Mouse (Mus musculus): ENCODE results near the gene B4galt4.
"Not testable (repeated sequence)": the region's sequence is repeated elsewhere in the genome, so short reads cannot be mapped to it uniquely, and the experiment has no call there.

Gene B4galt4

DNA sequence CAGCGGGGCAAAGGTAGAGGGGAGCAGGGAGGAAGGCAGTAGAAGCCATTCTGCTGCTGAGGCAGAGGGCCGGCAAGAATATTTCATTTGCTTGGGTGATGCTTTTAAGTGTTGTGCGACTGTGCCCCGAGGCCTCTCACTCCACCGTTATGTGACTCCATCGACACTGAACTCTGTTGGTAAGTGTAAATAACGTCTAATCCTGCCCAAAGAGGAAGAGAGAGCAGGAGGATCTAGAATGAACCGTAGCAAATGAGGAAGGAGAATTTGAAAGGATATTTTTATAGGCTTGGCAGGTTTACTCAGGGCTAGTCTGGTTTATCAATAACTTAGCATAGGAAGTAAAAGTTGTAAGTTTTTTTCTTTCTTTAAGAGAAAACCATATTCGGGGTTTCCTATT is 27.5 kb downstream of the B4galt4 start:
- DNase-seq (ENCODE audit: inconsistent ontology term) = no peak

DNA sequence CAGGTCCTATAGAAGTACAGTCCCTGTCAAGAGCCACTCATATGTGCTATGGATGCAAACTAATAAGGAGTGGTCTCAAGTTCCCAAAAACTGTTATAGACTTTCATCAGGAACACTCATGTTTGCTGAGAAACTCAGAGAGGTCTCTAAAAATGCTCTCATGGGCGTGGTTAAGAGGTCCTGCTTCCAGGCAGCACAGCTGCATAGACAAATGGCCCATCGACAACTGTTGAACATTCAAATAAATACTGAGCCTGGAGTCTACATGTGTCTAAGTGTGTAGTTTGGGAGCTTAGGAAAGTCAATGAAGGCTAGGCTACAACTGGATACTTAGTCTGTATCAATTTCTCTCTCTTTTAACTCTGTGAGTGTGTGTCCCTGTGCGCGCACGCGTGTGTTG is 29.1 kb downstream of the B4galt4 start:
- no peak for DNase-seq (ENCODE audit: inconsistent ontology term)

DNA sequence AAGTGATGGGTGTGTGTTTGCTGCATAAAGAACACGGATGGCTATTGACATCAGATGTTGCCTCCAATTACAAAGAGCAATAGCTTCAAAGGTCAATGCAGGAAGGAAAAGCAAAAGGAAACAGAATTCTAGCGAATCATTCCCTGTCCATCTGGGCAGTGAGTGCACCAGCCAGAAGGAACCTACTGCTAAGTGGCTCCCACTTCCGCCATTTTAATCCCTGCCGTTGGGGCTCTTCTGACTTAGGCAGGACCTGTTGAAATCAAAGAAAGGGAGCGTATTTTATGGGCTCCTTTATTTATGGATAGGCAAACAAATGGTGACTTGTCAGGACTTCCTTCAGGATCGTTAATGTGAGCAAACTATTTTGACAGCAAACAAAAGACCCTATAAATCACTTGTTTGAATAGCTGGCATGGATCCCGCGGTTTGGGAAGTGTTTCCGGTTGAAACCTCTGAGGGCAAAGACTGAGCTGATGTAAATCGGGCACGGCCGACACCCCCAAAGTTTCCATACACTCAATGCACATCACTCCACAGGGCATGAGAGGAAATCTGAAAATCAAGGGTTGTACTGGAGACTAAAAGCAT is 30.9 kb downstream of the B4galt4 start:
- DNase-seq (ENCODE audit: inconsistent ontology term) = no peak

DNA sequence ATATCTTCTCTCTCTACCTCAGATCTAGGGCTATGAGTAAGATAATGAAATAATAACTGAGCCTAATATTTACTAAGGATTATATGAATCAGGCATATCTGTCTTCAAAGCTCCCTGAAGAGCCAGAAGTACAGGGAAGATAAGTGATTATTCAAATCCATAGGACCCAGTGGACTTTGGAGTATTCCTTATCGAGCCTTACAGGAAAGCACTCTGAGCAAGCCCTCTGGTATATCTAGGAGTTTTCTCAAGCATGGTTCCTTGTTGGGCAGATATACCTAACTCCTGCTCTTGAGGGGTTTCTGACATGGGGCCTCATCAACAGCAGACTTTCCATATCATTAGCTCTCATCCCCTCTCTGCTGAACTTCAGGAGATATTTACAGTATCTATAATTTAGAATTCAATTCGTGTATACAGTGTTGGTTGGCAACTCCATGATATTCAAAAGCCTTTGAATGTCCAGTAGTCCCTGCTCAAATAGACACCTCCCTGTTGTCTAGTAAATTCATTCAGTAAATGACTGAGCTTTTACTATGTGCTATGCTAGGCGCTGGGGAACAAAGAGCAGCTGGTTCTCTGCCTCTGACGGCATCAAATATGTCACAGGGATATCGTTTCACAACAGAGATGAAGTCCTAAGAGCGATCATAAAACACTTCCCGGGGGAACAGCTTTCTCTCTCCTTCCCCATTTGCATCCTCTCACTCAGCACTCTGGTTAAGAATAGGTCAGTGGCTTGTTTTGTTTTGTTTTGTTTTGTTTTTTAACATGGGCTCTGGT is 33.1 kb downstream of the B4galt4 start:
- no peak for DNase-seq (ENCODE audit: inconsistent ontology term)

DNA sequence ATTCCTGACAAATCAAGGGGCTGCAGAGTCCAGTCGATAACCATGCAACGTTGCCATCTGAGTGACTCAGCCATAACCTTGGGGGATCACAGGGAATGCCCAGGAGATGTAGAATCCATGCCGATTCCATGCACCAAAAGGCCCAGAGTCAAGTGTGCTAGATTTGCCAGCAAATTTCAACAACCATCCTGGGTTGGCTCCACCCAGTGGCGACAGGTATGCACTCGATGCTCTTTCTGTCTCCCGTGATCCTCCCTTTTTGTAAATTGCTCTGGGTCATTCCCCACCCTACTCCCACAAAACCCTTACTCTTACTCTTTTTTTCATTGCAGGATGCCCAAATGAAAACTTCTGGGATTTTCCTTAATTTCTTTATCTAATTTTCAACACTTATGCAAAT is 34.3 kb downstream of the B4galt4 start:
- no peak for DNase-seq (ENCODE audit: inconsistent ontology term)

DNA sequence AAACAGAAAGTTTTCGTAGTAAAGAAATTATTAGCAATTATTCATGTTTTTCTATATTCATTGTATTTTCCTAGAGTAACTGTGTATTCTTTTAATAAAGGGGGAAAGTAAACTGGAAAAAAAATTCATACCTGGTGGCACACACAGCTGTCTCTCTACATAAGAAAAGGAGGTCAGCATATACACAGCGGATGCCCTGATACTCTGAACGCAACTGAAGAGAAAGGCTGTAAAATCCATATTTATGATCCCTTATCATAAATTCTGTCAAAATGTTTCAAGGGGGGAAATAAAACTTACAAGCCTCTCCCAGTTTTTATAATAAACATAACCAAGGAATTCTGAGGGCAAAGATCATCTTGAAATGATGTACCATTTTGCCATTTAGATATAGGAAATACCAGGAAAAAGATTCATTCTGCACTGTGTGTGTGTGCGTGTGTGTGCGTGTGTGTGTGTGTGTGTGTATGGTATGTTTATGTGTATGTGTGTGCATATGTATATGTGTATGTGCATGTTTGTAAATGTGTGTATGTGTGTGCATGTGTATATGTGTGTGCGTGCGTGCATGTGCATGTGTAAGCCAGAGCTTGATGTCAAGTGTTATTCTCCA is 39.0 kb downstream of the B4galt4 start:
- DNase-seq (ENCODE audit: inconsistent ontology term) = no peak

DNA sequence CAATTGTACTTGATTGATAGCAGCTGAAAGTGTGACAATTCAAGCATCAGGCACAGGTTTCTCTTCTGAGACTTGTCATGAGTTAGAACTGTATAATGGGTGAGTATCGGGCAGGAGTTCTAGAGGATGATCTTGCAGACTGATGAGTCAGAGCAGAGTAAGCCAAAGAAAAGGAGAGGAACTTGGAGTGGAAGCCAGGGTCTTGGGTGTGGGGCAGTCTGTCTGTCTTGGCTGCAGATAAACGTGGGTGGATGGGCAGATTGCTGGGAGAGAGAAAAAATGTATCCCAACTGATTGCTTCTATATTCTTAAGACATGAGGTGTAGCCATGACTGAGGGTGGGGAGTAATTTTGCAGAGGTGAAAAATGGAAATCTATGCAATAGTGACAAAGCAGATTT is 39.9 kb downstream of the B4galt4 start:
- DNase-seq (ENCODE audit: inconsistent ontology term) = no peak

- DNase-seq (ENCODE audit: inconsistent ontology term) = no peak
Observed at GRCm38 (mm10) chr16:38782524-38783067, 40.5 kb downstream of the B4galt4 start.

- DNase-seq (ENCODE audit: inconsistent ontology term) = no peak
Observed at GRCm38 (mm10) chr16:38785301-38785700, 43.2 kb downstream of the B4galt4 start.

GRCm38 (mm10) chr16:38789016-38789415 is 47.0 kb downstream of the B4galt4 start:
- no peak for DNase-seq (ENCODE audit: inconsistent ontology term)

- DNase-seq (ENCODE audit: inconsistent ontology term) = peak; percentile 18
Observed at GRCm38 (mm10) chr16:38789966-38790365, 47.9 kb downstream of the B4galt4 start.

DNA sequence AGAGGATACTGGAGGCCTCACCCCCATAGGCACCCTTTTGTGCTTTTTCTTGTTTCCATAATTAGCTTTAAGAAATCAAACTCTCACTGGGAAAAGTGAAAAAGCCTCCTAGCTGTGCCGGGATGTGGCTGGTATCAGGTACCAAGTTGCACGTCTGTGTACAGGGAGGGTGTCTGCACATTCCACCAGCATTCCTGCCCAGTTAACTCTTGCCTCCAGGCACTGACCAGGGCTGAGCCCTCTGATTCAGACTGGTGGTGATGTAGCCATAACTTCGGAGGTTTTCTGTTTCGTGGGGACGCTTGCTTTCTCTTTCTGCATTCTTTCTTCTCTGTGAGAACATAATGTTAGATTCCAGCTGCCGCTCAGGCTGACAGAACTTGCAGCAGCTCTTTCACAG is 51.1 kb downstream of the B4galt4 start:
- peak; percentile 19 for DNase-seq (ENCODE audit: inconsistent ontology term)

DNA sequence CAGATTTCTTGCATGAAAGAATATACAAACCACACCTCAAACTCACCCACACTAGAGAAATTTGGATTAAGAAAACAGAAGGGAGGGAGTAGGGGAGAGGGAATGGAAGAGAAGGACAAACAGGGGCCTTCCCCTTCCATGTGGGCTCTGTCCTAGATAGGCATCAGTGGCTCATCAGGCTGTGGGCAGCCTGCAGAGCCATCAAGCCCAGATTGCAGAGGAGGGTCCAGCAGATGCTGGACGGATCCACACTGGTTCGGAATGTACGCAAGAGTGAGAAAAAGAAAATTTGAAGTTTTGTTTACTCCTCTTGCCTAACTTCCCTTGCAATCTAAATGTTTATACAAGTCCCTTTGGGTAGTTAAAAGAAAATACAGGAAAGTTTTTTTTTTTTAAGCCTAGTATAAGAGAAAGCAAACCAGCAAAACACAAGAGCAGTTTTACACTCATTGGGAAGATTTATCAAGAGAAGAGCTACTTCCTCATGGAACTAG is 56.9 kb downstream of the B4galt4 start:
- no peak for DNase-seq (ENCODE audit: inconsistent ontology term)

GRCm38 (mm10) chr16:38800091-38800490 is 58.0 kb downstream of the B4galt4 start, which contains the start of gene Upk1b:
Upk1b (minus strand) TSS chr16:38800328.
- peak; percentile 9 for DNase-seq (ENCODE audit: inconsistent ontology term)

GRCm38 (mm10) chr16:38807796-38808195 is 65.7 kb downstream of the B4galt4 start:
- DNase-seq (ENCODE audit: inconsistent ontology term) = not testable (repeated sequence)

DNA sequence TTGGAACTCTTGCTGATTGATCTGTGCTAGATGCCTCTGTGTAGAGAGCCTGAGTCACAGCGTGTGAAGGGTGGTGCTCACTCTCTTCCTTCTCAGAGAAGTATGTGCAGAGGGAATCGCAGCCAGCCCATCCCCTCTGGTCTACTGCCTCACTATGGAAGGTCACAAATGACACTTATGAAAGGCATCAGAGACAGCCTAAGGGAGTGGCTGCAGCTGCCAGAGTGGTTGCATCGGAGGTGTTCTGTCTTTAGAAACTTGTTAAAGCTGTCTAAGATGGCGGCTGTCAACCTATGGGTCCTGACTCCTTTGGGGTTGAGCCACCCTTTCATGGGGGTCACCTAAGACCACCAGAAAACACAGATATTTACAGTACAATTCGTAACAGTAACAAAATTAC is 68.1 kb downstream of the B4galt4 start:
- DNase-seq (ENCODE audit: inconsistent ontology term) = no peak

- peak; percentile 46 for DNase-seq (ENCODE audit: inconsistent ontology term)
Observed at GRCm38 (mm10) chr16:38812521-38812920, 70.5 kb downstream of the B4galt4 start.

All from Muller cell, postnatal 12 days (primary cell).